Mouse (Mus musculus): ENCODE data around the gene Srsf10.

Srsf10 gene

DNA sequence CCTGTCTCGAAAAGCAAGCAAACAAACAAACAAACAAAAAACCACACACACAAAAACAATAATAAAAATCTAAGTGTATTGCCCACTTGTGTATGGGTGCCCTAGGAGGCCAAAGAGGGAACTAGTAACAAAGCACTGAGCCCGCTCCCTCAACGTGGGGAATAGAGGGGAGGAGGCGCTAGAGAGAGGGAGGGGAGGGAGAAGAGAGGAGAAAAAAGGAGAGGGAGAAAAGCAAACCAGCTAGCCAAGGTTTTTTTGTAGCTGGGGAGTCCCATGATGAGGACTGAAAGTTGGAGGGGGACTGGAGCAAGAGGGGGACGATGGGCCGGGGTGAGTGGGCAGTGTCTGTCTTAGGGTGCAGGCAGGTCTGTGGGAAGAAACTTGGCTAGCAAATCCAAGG lies 467 bp upstream of the Srsf10 start:
- DNase-seq (ENCODE audit: low spot score in 2 of 2), result no peak

DNA sequence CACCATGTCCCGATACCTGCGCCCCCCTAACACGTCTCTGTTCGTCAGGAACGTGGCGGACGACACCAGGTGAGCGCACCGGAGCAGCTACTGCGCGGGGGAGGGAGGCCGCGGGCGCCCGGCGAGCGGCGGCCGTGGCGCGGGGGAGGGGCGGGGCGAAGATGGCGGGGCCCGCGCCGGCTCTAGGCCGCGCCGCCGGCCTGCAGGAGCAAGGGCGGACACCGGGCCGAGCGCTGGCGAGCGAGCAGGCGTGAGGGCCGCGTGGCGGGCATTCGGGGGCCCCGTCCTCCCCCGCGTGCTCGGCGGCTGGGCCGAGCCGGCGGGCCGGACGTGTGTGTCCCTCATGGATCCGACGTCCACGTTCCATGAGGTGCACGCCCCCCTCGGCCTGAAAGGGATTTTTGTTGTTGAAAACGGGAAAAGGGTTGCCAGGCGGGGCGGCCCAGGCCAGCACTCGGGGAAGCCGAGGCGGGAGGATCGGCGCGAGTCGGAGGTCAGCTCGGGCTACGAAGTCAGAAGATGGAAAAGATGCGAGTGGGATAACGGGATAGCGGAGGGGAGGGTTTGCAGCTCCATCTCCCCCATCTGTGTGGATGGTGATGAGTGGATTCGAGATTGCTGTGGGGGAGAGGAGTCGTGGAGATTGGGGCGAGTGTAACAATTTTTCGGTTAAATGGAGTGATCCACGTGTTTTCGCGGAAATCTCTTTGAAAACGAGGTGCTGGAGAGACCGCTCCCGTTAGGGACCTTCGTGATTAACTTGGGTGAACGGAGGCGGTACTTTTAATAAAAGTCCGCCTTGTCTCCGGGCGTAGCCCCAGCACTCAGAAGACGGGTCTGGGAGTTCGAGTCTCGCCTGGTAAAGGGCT lies 910 bp downstream of the Srsf10 start:
- DNase-seq (ENCODE audit: low spot score in 2 of 2), result peak in 1 of 2 experiments; percentile 64

GRCm38 (mm10) chr4:135857597-135858186 lies 2.1 kb downstream of the Srsf10 start:
- DNase-seq (ENCODE audit: low spot score in 2 of 2), result no peak

- no peak for DNase-seq (ENCODE audit: low spot score in 2 of 2)
Observed at GRCm38 (mm10) chr4:135868996-135869395, 13.4 kb downstream of the Srsf10 start.

GRCm38 (mm10) chr4:135870227-135871023 lies 14.9 kb downstream of the Srsf10 start:
- no peak for DNase-seq (ENCODE audit: low spot score in 2 of 2)

GRCm38 (mm10) chr4:135872015-135872414 lies 16.5 kb downstream of the Srsf10 start:
- no peak for DNase-seq (ENCODE audit: low spot score in 2 of 2)

DNA sequence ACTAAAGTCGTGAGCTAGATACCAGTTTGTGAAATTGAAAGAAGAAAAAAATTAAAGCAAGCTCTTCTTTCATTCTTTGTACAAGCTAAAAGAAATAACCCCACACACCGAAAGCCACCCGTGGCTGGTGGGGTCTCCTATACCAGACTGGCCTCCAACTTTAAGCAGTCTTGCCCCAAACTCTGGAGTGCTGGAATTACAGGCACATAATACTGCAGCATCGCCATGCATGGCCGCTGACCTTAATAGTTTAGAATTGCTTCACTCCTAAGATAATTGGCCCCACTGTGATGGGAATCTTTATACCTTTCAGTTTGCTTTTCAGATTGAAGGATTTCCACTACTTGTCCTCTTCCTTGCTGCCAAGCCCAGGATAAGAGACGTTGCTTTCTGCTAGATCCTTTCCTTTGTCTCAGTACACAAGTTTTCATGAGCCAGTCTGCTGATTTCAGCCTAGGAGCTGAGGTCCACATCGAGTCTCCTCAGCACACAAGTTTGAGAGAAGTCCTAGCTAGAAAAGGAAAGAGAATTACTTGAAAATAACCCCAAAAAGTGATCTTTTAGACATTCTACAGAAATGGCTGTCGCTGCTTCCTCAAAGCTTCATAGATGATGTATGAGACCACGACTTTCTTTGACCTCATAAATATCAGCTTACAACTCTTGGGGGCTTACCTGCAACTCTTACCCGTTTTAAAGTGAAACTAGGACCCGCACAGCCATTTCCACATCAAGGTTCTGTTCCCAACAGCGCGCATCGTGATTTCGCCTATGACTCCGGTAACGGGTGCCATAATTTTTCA lies 17.2 kb downstream of the Srsf10 start:
- no peak for DNase-seq (ENCODE audit: low spot score in 2 of 2)

DNA sequence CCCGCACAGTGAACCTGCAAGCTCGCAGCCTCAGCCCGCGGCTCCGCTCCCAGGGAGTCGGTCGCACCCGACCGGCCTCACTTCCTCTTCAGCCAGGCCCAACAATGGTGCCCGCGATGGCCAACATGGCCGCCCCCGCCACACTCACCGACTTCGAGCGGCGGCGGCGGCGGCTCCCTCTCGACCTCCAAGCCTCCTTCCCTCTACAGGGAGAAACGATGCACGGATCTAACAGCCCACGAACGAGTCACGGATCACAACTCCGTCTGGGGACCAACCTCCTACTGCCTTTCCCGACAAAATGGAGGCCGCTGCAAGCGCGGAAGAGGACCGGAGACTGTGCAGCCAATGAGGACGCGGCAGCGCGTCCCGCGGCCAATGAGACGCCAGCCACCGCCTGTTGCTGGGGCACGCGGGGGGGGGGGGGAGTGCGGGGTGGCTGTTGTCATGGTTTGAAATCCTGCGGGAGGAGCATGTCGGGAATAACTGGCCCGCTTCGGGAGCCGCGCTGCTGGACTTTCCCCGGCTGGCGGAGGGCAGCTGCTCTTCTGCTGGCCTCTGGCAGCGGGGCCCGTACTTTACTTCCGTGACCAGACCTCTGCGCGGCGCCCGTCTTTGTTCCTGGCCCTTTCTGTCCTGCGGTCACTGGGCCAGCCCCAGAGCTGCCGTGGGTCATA lies 18.1 kb downstream of the Srsf10 start, which contains the start of gene Pnrc2:
Gene Pnrc2, minus strand, starts transcription at position 325 of the 677 bp plus-strand sequence.
- peak; percentile 65 to 88 for DNase-seq (ENCODE audit: low spot score in 2 of 2)

GRCm38 (mm10) chr4:135874564-135875535 lies 19.3 kb downstream of the Srsf10 start:
- DNase-seq (ENCODE audit: low spot score in 2 of 2), result peak in 1 of 2 experiments; percentile 1

DNA sequence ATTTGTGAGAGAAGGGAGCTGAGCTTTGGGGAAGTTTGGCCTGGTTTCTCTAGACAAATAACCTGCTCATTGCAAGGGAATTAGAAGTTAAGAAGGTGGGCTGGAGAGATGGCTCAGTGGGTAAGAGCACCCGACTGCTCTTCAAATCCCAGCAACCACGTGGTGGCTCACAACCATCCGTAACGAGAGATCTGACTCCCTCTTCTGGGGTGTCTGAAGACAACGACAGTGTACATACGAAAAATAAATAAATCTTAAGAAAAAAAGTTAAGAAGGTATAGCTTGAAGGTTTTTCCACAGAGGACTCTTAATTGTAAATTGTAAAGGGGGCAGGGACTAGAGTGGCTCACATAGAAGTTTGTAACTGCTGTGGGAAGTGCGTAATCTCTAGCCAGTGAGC lies 20.0 kb downstream of the Srsf10 start:
- no peak for DNase-seq (ENCODE audit: low spot score in 2 of 2)

DNA sequence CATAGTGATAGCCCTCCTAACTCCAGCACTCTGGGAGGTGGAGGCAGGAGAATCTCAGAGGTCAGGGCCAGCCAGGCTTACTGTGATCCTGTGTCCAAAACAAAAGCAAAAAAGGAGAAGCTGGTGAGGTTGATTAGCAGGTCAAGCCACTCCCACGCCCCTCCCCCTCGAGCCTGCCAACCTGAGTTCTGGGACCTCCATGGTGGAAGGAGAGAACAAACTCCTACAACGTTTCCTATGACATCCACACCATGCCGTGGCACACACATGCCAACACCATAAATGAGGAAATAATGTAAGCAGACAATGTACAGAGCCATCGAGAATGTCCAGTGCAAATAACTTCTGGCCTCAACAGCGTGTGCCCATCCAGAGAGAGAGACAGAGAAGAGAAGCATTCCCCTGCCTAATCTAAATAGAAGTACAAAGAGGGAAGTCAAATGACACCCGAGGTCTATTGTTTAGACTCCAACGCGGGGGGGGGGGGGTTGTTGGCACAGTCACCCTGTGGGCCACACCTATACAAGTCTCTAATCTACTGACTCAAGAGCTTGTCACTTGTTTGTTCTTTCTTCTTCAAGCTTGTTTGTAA lies 20.5 kb downstream of the Srsf10 start:
- peak in 1 of 2 experiments; percentile 40 for DNase-seq (ENCODE audit: low spot score in 2 of 2)

- DNase-seq (ENCODE audit: low spot score in 2 of 2), result no peak
Observed at GRCm38 (mm10) chr4:135876583-135877020, 21.1 kb downstream of the Srsf10 start.

DNA sequence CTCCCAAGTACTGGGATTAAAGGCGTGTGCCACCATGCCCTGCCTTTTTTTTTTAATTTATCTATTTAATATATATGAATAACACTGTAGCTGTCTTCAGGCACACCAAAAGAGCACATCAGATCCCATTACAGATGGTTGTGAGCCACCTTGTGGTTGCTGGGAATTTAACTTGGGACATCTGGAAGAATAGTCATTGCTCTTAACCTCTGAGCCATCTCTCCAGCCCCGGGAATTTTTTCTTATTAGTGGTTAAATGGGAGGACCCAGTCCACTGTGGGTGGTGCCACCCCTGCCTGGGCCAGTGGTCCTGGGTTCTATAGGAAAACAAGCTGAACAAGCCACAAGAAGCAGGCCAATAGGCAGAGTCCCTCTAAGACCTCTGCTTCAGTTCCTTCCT lies 22.2 kb downstream of the Srsf10 start:
- DNase-seq (ENCODE audit: low spot score in 2 of 2), result no peak

- no peak for DNase-seq (ENCODE audit: low spot score in 2 of 2)
Observed at GRCm38 (mm10) chr4:135879021-135879420, 23.5 kb downstream of the Srsf10 start.

- DNase-seq (ENCODE audit: low spot score in 2 of 2), result peak in 1 of 2 experiments; percentile 14
Observed at GRCm38 (mm10) chr4:135880018-135880417, 24.5 kb downstream of the Srsf10 start.

DNA sequence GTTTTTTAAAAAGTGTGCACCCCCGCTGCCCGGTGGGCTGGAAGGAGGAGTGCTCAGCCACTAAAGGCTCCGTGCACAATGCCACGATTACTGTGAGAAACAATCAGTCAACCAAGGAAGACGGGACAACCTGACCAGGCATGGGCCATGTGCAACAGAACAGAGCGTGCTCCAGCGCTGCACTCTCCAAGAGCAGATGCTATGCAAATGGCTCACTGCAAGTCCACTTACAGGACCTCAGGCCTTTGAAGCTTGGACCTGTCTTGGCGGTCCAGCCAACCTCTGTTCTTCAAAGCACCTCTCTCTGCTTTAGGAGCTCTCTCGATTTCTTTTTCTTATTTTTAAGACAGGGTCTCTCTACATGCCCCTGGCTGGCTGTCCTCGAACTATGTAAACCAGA lies 25.0 kb downstream of the Srsf10 start:
- DNase-seq (ENCODE audit: low spot score in 2 of 2), result peak in 1 of 2 experiments; percentile 16

DNA sequence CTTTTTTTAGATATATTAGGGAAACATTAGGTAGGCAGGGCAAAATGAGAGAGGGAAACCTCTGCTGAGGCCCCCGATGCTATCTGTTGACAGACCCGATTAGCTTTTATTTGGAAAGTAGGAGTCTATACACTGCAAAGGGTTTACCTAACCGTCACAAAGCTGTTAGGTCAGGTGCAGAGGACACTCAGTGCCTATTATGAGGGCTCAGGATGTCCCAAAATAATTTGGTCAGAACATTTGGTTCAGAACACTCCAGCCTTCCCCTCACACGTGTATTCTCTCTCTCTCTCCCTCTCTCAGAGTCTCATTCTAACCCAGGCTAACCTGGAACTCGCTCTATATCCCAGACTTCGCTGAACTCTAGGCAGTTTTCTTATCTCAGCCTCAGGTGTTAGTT lies 26.5 kb downstream of the Srsf10 start:
- DNase-seq (ENCODE audit: low spot score in 2 of 2), result no peak

- DNase-seq (ENCODE audit: low spot score in 2 of 2), result peak in 1 of 2 experiments; percentile 15
Observed at GRCm38 (mm10) chr4:135883401-135883851, 27.9 kb downstream of the Srsf10 start.

Measured in cerebellum, postnatal 4 days (tissue).